Mouse (Mus musculus): ENCODE data around the gene Pxdn. TPM values are rescaled to one million over a fixed set of nuclear protein-coding genes. Genes with fewer than 3 reads are reported as not detected.

Pxdn gene
- total and polyA plus RNA-seq, 3 experiments, result 0.44 TPM; not detected in 2

GRCm38 (mm10) chr12:30023491-30023890 is 86.1 kb downstream of the Pxdn start:
- Histone ChIP-seq H3K4me1 (ENCODE audit: insufficient read depth, low read depth, low read length) (no peaks in the 10 kb centered on the region), H3K9me3 (replicated peaks) (peaks cover 61% of the 10 kb centered on the region), H3K4me3 (ENCODE audit: low read depth, low read length) (no peak overlapping the region), H3K36me3 (replicated peaks) (no peaks in the 10 kb centered on the region), H3K27me3 (ENCODE audit: insufficient read depth, low read length) (no peaks in the 10 kb centered on the region)
- TF ChIP-seq TAL1 (conservative IDR thresholded peaks at IDR 0.05; ENCODE audit: low read depth, low read length), result no peak
- TF ChIP-seq CTCF (IDR thresholded peaks at IDR 0.05; ENCODE audit: low read depth, low read length), result no peak
- TF ChIP-seq GATA2 (IDR thresholded peaks at IDR 0.05; ENCODE audit: borderline replicate concordance, low read depth, low read length), result no peak
- no peak for TF ChIP-seq POLR2AphosphoS5 (IDR thresholded peaks at IDR 0.05; ENCODE audit: insufficient replicate concordance, low read depth, low read length)
- TF ChIP-seq GATA1 (IDR thresholded peaks at IDR 0.05; ENCODE audit: borderline replicate concordance, low read length), result no peak
- DNase-seq (ENCODE audit: low spot score) (no peak), ATAC-seq (ENCODE audit: extremely low read depth, insufficient number of reproducible peaks, low FRiP score, poor library complexity, severe bottlenecking) (no peak)

GRCm38 (mm10) chr12:30024264-30024825 is 86.9 kb downstream of the Pxdn start:
- Histone ChIP-seq H3K4me3 (ENCODE audit: low read depth, low read length) (no peak overlapping the region), H3K36me3 (replicated peaks) (no peaks in the 10 kb centered on the region), H3K27me3 (ENCODE audit: insufficient read depth, low read length) (no peaks in the 10 kb centered on the region), H3K9me3 (replicated peaks) (peaks cover 58% of the 10 kb centered on the region), H3K4me1 (ENCODE audit: insufficient read depth, low read depth, low read length) (no peaks in the 10 kb centered on the region)
- DNase-seq (ENCODE audit: low spot score), result no peak
- no peak for ATAC-seq (ENCODE audit: extremely low read depth, insufficient number of reproducible peaks, low FRiP score, poor library complexity, severe bottlenecking)
- no peak for TF ChIP-seq TAL1 (conservative IDR thresholded peaks at IDR 0.05; ENCODE audit: low read depth, low read length)

- TF ChIP-seq CTCF (IDR thresholded peaks at IDR 0.05; ENCODE audit: low read depth, low read length) (no peak), TAL1 (conservative IDR thresholded peaks at IDR 0.05; ENCODE audit: low read depth, low read length) (no peak), POLR2AphosphoS5 (IDR thresholded peaks at IDR 0.05; ENCODE audit: insufficient replicate concordance, low read depth, low read length) (no peak), GATA1 (IDR thresholded peaks at IDR 0.05; ENCODE audit: borderline replicate concordance, low read length) (no peak), GATA2 (IDR thresholded peaks at IDR 0.05; ENCODE audit: borderline replicate concordance, low read depth, low read length) (no peak)
- DNase-seq (ENCODE audit: low spot score) (no peak), ATAC-seq (ENCODE audit: extremely low read depth, insufficient number of reproducible peaks, low FRiP score, poor library complexity, severe bottlenecking) (no peak)
Observed at GRCm38 (mm10) chr12:30027721-30028340, 90.4 kb downstream of the Pxdn start.

GRCm38 (mm10) chr12:30029111-30029510 is 91.7 kb downstream of the Pxdn start:
- no peak for DNase-seq (ENCODE audit: low spot score)
- Histone ChIP-seq H3K27me3 (ENCODE audit: insufficient read depth, low read length) (no peaks in the 10 kb centered on the region), H3K9me3 (replicated peaks) (peaks cover 61% of the 10 kb centered on the region), H3K4me3 (ENCODE audit: low read depth, low read length) (no peak overlapping the region), H3K36me3 (replicated peaks) (no peaks in the 10 kb centered on the region), H3K4me1 (ENCODE audit: insufficient read depth, low read depth, low read length) (no peaks in the 10 kb centered on the region)
- TF ChIP-seq TAL1 (conservative IDR thresholded peaks at IDR 0.05; ENCODE audit: low read depth, low read length), result no peak
- no peak for TF ChIP-seq CTCF (IDR thresholded peaks at IDR 0.05; ENCODE audit: low read depth, low read length)
- no peak for TF ChIP-seq GATA1 (IDR thresholded peaks at IDR 0.05; ENCODE audit: borderline replicate concordance, low read length)
- no peak for TF ChIP-seq POLR2AphosphoS5 (IDR thresholded peaks at IDR 0.05; ENCODE audit: insufficient replicate concordance, low read depth, low read length)
- no peak for TF ChIP-seq GATA2 (IDR thresholded peaks at IDR 0.05; ENCODE audit: borderline replicate concordance, low read depth, low read length)
- ATAC-seq (ENCODE audit: extremely low read depth, insufficient number of reproducible peaks, low FRiP score, poor library complexity, severe bottlenecking), result no peak

More at GRCm38 (mm10) chr12:30027721-30028340, 90.4 kb downstream of the Pxdn start:
- Histone ChIP-seq H3K27me3 (ENCODE audit: insufficient read depth, low read length) (no peaks in the 10 kb centered on the region), H3K9me3 (replicated peaks) (peaks cover 59% of the 10 kb centered on the region), H3K4me3 (ENCODE audit: low read depth, low read length) (no peak overlapping the region), H3K36me3 (replicated peaks) (no peaks in the 10 kb centered on the region), H3K4me1 (ENCODE audit: insufficient read depth, low read depth, low read length) (no peaks in the 10 kb centered on the region)

GRCm38 (mm10) chr12:30030571-30030970 is 93.2 kb downstream of the Pxdn start:
- TF ChIP-seq TAL1 (conservative IDR thresholded peaks at IDR 0.05; ENCODE audit: low read depth, low read length), result no peak
- TF ChIP-seq POLR2AphosphoS5 (IDR thresholded peaks at IDR 0.05; ENCODE audit: insufficient replicate concordance, low read depth, low read length), result no peak
- TF ChIP-seq GATA2 (IDR thresholded peaks at IDR 0.05; ENCODE audit: borderline replicate concordance, low read depth, low read length), result no peak
- no peak for TF ChIP-seq CTCF (IDR thresholded peaks at IDR 0.05; ENCODE audit: low read depth, low read length)
- TF ChIP-seq GATA1 (IDR thresholded peaks at IDR 0.05; ENCODE audit: borderline replicate concordance, low read length), result no peak
- Histone ChIP-seq H3K4me1 (ENCODE audit: insufficient read depth, low read depth, low read length) (no peaks in the 10 kb centered on the region), H3K36me3 (replicated peaks) (no peaks in the 10 kb centered on the region), H3K4me3 (ENCODE audit: low read depth, low read length) (no peak overlapping the region), H3K9me3 (replicated peaks) (peaks cover 64% of the 10 kb centered on the region), H3K27me3 (ENCODE audit: insufficient read depth, low read length) (no peaks in the 10 kb centered on the region)
- no peak for DNase-seq (ENCODE audit: low spot score)
- no peak for ATAC-seq (ENCODE audit: extremely low read depth, insufficient number of reproducible peaks, low FRiP score, poor library complexity, severe bottlenecking)

GRCm38 (mm10) chr12:30034681-30035080 is 97.3 kb downstream of the Pxdn start:
- no peaks in the 10 kb centered on the region for H3K4me1 ChIP-seq (ENCODE audit: insufficient read depth, low read depth, low read length)
- ATAC-seq (ENCODE audit: extremely low read depth, insufficient number of reproducible peaks, low FRiP score, poor library complexity, severe bottlenecking) (no peak), DNase-seq (ENCODE audit: low spot score) (no peak)
- TF ChIP-seq GATA1 (IDR thresholded peaks at IDR 0.05; ENCODE audit: borderline replicate concordance, low read length) (no peak), TAL1 (conservative IDR thresholded peaks at IDR 0.05; ENCODE audit: low read depth, low read length) (no peak), GATA2 (IDR thresholded peaks at IDR 0.05; ENCODE audit: borderline replicate concordance, low read depth, low read length) (no peak), POLR2AphosphoS5 (IDR thresholded peaks at IDR 0.05; ENCODE audit: insufficient replicate concordance, low read depth, low read length) (no peak), CTCF (IDR thresholded peaks at IDR 0.05; ENCODE audit: low read depth, low read length) (no peak)
- peaks cover 74% of the 10 kb centered on the region for H3K9me3 ChIP-seq (replicated peaks)
- no peaks in the 10 kb centered on the region for H3K27me3 ChIP-seq (ENCODE audit: insufficient read depth, low read length)
- H3K36me3 ChIP-seq (replicated peaks), result no peaks in the 10 kb centered on the region
- no peak overlapping the region for H3K4me3 ChIP-seq (ENCODE audit: low read depth, low read length)

Measured in G1E (cell line).